Comparison of ENCODE assay signal across 17 mouse cellular contexts in the genomic region with DNA sequence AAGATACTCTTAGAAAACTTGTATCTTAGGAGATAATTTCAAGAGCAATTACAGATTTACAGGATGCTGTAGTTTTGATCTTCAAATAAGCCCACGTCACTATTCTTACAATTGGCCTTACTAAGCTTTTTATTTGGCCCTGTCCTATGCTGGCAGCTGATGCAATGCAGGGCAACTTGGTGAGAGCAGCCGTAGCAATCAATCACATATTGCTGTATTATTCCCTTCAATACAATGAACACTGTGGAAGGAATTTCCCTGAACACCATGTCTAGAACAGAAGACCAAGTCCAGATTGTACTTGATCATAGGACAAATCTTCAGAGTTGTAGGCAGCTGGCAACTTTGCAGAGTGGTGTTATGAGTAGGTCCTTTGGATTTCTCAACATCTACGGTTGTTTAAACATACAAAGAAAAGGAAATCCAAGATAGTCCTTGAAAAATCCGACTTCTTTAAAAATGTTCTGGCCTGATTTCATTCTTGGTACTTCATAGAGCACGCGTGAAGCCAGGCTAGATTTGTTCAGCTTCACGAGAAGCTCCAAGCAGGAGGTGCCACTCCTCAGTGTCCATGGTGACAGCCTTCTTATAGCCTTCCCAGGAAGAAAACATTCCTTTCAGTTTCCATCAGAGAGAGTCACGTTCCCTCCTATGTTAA. TPM values are rescaled to one million over a fixed set of nuclear protein-coding genes. Genes with fewer than 3 reads are reported as not detected.
DNase-seq lines count a peak whose midpoint lies in the region; ATAC-seq lines count a peak whose summit lies in the region.
"Had no signal": no experiment of that assay in that cellular context is flagged by ENCODE, and none has a peak within 500 bp of the region (broad histone marks: within the 10 kb centered on the region; RNA-seq: fewer than 3 reads in every experiment).

No protein-coding gene starts in this region.

- peaks cover 12% of the 10 kb centered on the region for H3K4me1 ChIP-seq in embryonic facial prominence, embryonic 15.5 days
- H3K4me1 ChIP-seq: neural tube, embryonic 13.5 days had no signal

- H3K27me3 ChIP-seq in embryonic facial prominence, embryonic 15.5 days, result no peaks in the 10 kb centered on the region
- H3K27me3 ChIP-seq: neural tube, embryonic 13.5 days had no signal

- DNase-seq in adrenal gland, postnatal 14 days, result peak; percentile 24
- DNase-seq in adrenal gland, adult 18-20 months (ENCODE audit: low spot score in 2 of 2), result no peak
- DNase-seq in 3T3-L1 (ENCODE audit: low read depth, low spot score), result peak; percentile 77
- peak; percentile 12 for DNase-seq in lung, postnatal 10 days
- DNase-seq in thymus, adult 18-20 months, result no peak
- no peak for DNase-seq in embryo, embryonic 10.5 days (ENCODE audit: low spot score)
- no peak for DNase-seq in ovary, postnatal 14 days (ENCODE audit: low spot score)
- DNase-seq: cerebellum, adult 11 months; cerebellum, postnatal 14 days; kidney, postnatal 25 days; liver; liver, postnatal 0 days had no signal

- H3K27ac ChIP-seq in embryonic facial prominence, embryonic 15.5 days (replicated peaks), result peak overlapping the region; percentile 5; the same call in 1 of the 2 replicates
- H3K27ac ChIP-seq: hindbrain, embryonic 14.5 days; neural tube, embryonic 13.5 days had no signal

- H3K4me3 ChIP-seq in embryonic facial prominence, embryonic 15.5 days (replicated peaks), result no peak overlapping the region
- H3K4me3 ChIP-seq: neural tube, embryonic 13.5 days had no signal

- H3K9me3 ChIP-seq in embryonic facial prominence, embryonic 15.5 days (replicated peaks), result no peaks in the 10 kb centered on the region
- H3K9me3 ChIP-seq: neural tube, embryonic 13.5 days had no signal

- H3K4me2 ChIP-seq in embryonic facial prominence, embryonic 15.5 days (replicated peaks), result no peak overlapping the region
- H3K4me2 ChIP-seq: heart, embryonic 11.5 days; hindbrain, embryonic 14.5 days; neural tube, embryonic 13.5 days had no signal

- whole genome bisulfite sequencing in embryonic facial prominence, embryonic 15.5 days, result 57% methylated on average over 8 of the region's 8 CpGs

- H3K9ac ChIP-seq in embryonic facial prominence, embryonic 15.5 days, result no peak overlapping the region
- H3K9ac ChIP-seq: hindbrain, embryonic 14.5 days; liver, postnatal 0 days; neural tube, embryonic 13.5 days had no signal

- no peak for ATAC-seq in embryonic facial prominence, embryonic 15.5 days (ENCODE audit: insufficient number of reproducible peaks, low FRiP score, low TSS enrichment, low read depth)
- ATAC-seq: intestine, embryonic 16.5 days; liver, postnatal 0 days had no signal

- H3K36me3 ChIP-seq in embryonic facial prominence, embryonic 15.5 days, result no peaks in the 10 kb centered on the region
- H3K36me3 ChIP-seq: neural tube, embryonic 13.5 days had no signal

RNA-seq across cellular contexts. Expression of gene Vldlr, which starts 44.5 kb away (rescaled TPM):
- total RNA-seq in adrenal gland, postnatal 14 days (2021), result 46.5 and 53.1 TPM in 2 replicates
- total RNA-seq in adrenal gland, adult 18-20 months (2021), result 10 to 100 TPM; 29.2 to 30.6 TPM
- polyA plus RNA-seq in embryonic facial prominence, embryonic 15.5 days (2015; fragmentation: Nextera tagmentation; extraction: Ambion mirVana), result 15.0 and 15.8 TPM in 2 replicates

Comparison
In these comparisons a context has a peak if more than half of its experiments do, and no peak if none do; other contexts are left out.
1. DNase-seq: peak in adrenal gland, postnatal 14 days (single experiment), 3T3-L1 (single experiment) and lung, postnatal 10 days (single experiment); none in adrenal gland, adult 18-20 months (0 of 2), thymus, adult 18-20 months (0 of 2), embryo, embryonic 10.5 days (single experiment) and ovary, postnatal 14 days (single experiment).